ENCODE assay signal across 8 mouse cellular contexts in genomic region chr14:69555110-69555831, GRCm38 (mm10). TPM values are rescaled to one million over a fixed set of nuclear protein-coding genes. Genes with fewer than 3 reads are reported as not detected.
DNase-seq lines count a peak whose midpoint lies in the region; ATAC-seq and TF ChIP-seq lines count a peak whose summit lies in the region.
"Not testable (repeated sequence)": the region's sequence is repeated elsewhere in the genome, so short reads cannot be mapped to it uniquely, and the experiment has no call there.

Gene Entpd4b, plus strand, starts transcription at chr14:69555424.

- H3K9me3 ChIP-seq in heart, embryonic 14.5 days (ENCODE audit: control insufficient read depth, low read length); intestine, embryonic 14.5 days (ENCODE audit: control insufficient read depth, low read length); liver, postnatal 0 days (ENCODE audit: low read length); neural tube, embryonic 11.5 days (ENCODE audit: control insufficient read depth, low read length): not testable (repeated sequence)

- intact Hi-C loops in left cerebral cortex, adult 2 months (cut with DNase I), result not testable (repeated sequence)

- H3K36me3 ChIP-seq in heart, embryonic 14.5 days (ENCODE audit: control insufficient read depth, insufficient read depth, low read length); intestine, embryonic 14.5 days (ENCODE audit: control insufficient read depth, insufficient read depth, low read length); liver, postnatal 0 days (replicated peaks; ENCODE audit: insufficient read depth, low read length); neural tube, embryonic 11.5 days (ENCODE audit: control insufficient read depth, insufficient read depth, low read length): not testable (repeated sequence)

- not testable (repeated sequence) for H3K27me3 ChIP-seq in heart, embryonic 14.5 days (ENCODE audit: control insufficient read depth, insufficient read depth, low read length); intestine, embryonic 14.5 days (replicated peaks; ENCODE audit: control insufficient read depth, insufficient read depth, low read length); liver, postnatal 0 days (ENCODE audit: insufficient read depth, low read length); neural tube, embryonic 11.5 days (ENCODE audit: control insufficient read depth, insufficient read depth, low read length)

- not testable (repeated sequence) for H3K4me3 ChIP-seq in heart, embryonic 14.5 days (ENCODE audit: control insufficient read depth in 1 of 2, insufficient read depth in 1 of 2, low read depth in 1 of 2, low read length in 2 of 2); intestine, embryonic 14.5 days (ENCODE audit: low read depth, low read length); left cerebral cortex, adult 2 months; liver, postnatal 0 days (ENCODE audit: low read depth, low read length); neural tube, embryonic 11.5 days (ENCODE audit: low read depth, low read length)

- peak; percentile 88 for ATAC-seq in CD4-positive, CD25-positive, alpha-beta regulatory T cell, adult 4 months
- ATAC-seq in common myeloid progenitor, adult 5-6 weeks (replicated peaks; ENCODE audit: low read depth, poor library complexity, severe bottlenecking), result peak; percentile 76
- peak; percentile 89 for ATAC-seq in heart, embryonic 14.5 days (ENCODE audit: insufficient number of reproducible peaks, insufficient read depth, low FRiP score, low read depth)
- ATAC-seq in intestine, embryonic 14.5 days (replicated peaks; ENCODE audit: low FRiP score, low TSS enrichment, low read depth), result peak; percentile 90
- peak; percentile 99 for ATAC-seq in liver, postnatal 0 days
- peak; percentile 90 for ATAC-seq in neural tube, embryonic 11.5 days (ENCODE audit: insufficient read depth, low FRiP score, low TSS enrichment)

- H3K4me1 ChIP-seq in heart, embryonic 14.5 days (ENCODE audit: control insufficient read depth in 2 of 2, insufficient read depth in 2 of 2, low read length in 2 of 2); intestine, embryonic 14.5 days (replicated peaks; ENCODE audit: control insufficient read depth, insufficient read depth, low read length); liver, postnatal 0 days (ENCODE audit: insufficient read depth); neural tube, embryonic 11.5 days (ENCODE audit: control insufficient read depth, insufficient read depth, low read length): not testable (repeated sequence)

- not testable (repeated sequence) for TF ChIP-seq CTCF in left cerebral cortex, adult 2 months (IDR thresholded peaks at IDR 0.05); liver, postnatal 0 days (IDR thresholded peaks at IDR 0.05; ENCODE audit: low read depth)

- not testable (repeated sequence) for H3K27ac ChIP-seq in heart, embryonic 14.5 days (replicated peaks in 1 of 2; ENCODE audit: control insufficient read depth in 1 of 2, insufficient read depth in 1 of 2, low read depth in 2 of 2, low read length in 2 of 2); intestine, embryonic 14.5 days (ENCODE audit: low read depth); left cerebral cortex, adult 2 months; liver, postnatal 0 days (ENCODE audit: low read depth); neural tube, embryonic 11.5 days (ENCODE audit: low read depth, low read length)

- WGBS in heart, embryonic 14.5 days, result no CpG with 5 or more reads among the region's 68 CpGs
- WGBS in intestine, embryonic 14.5 days, result no CpG with 5 or more reads among the region's 68 CpGs
- no CpG with 5 or more reads among the region's 68 CpGs for WGBS in liver, postnatal 0 days (ENCODE audit: insufficient replicate concordance)
- WGBS in neural tube, embryonic 11.5 days, result no CpG with 5 or more reads among the region's 68 CpGs

- not testable (repeated sequence) for H3K9ac ChIP-seq in heart, embryonic 14.5 days (ENCODE audit: low read length); intestine, embryonic 14.5 days (ENCODE audit: low read length); liver, postnatal 0 days (replicated peaks); neural tube, embryonic 11.5 days (ENCODE audit: low read length)

- H3K4me2 ChIP-seq in heart, embryonic 14.5 days (ENCODE audit: low read length); intestine, embryonic 14.5 days (ENCODE audit: low read length); liver, postnatal 0 days (ENCODE audit: low read depth, low read length); neural tube, embryonic 11.5 days (ENCODE audit: low read depth): not testable (repeated sequence)

- not testable (repeated sequence) for TF ChIP-seq EP300 in liver, postnatal 0 days (IDR thresholded peaks at IDR 0.05; ENCODE audit: low read depth)

- DNase-seq in frontal cortex, adult 2 months (ENCODE audit: extremely low spot score in 1 of 2, low spot score in 1 of 2); intestine, embryonic 14.5 days (ENCODE audit: low spot score); left cerebral cortex, adult 2 months (ENCODE audit: extremely low spot score in 1 of 2, low spot score in 2 of 2); liver, postnatal 0 days; neural tube, embryonic 11.5 days (ENCODE audit: low spot score): not testable (repeated sequence)

RNA-seq across cellular contexts. Expression of gene Entpd4b, which starts in this region (rescaled TPM):
- polyA plus RNA-seq in CD4-positive, CD25-positive, alpha-beta regulatory T cell, adult 4 months (2017; shearing (Covaris generic)), result 1 to 10 TPM; 6.5 to 6.9 TPM
- 11.1 and 16.2 TPM in 2 replicates for total RNA-seq in common myeloid progenitor, adult 5-6 weeks (2017)
- 19.8 and 20.2 TPM in 2 replicates for polyA plus RNA-seq in frontal cortex, adult 2 months (2012; rRNA removed)
- polyA plus RNA-seq in heart, embryonic 14.5 days (2014; fragmentation: Nextera tagmentation; extraction: Ambion mirVana), result 23.0 and 23.5 TPM in 2 replicates
- 18.9 and 19.2 TPM in 2 replicates for polyA plus RNA-seq in intestine, embryonic 14.5 days (2014; fragmentation: Nextera tagmentation; extraction: Ambion mirVana)
- total RNA-seq in left cerebral cortex, adult 2 months (2021), result 10 to 100 TPM; 40.5 to 41.8 TPM
- 4.2 and 4.7 TPM in 2 replicates for polyA plus RNA-seq in liver, postnatal 0 days (2015; fragmentation: Nextera tagmentation; extraction: Ambion mirVana)
- polyA plus RNA-seq in neural tube, embryonic 11.5 days (2014; fragmentation: Nextera tagmentation; extraction: Ambion mirVana), result 9.1 and 10.4 TPM in 2 replicates
